Mouse (Mus musculus) megakaryocyte progenitor cell, adult 5-6 weeks (primary cell): ENCODE data around the gene Mllt10. TPM values are rescaled to one million over a fixed set of nuclear protein-coding genes. Genes with fewer than 3 reads are reported as not detected.

Source experiments
- ATAC-seq: replicated peaks from 2 replicates; pipeline ENCODE4 v1.8.0; 2016; ENCODE audit warnings: mild to moderate bottlenecking, moderate TSS enrichment, inconsistent platforms; ENCODE audit not compliant: poor library complexity
- total RNA-seq, 2 experiments: library from RNA; stranded (forward) in 1 of 2; stranded (reverse) in 1 of 2; fragments of 157-497, 149-512 nt in 1 of 2; fragments of 200-1000 nt in 1 of 2; gene quantifications; 2 replicates each; pipeline versions ENCODE4 v1.2.3 to v1.2.4; 2015 to 2017

Mllt10 gene
- total RNA-seq, 2 experiments from 2014 or later, result 41.4 to 96.1 TPM

DNA sequence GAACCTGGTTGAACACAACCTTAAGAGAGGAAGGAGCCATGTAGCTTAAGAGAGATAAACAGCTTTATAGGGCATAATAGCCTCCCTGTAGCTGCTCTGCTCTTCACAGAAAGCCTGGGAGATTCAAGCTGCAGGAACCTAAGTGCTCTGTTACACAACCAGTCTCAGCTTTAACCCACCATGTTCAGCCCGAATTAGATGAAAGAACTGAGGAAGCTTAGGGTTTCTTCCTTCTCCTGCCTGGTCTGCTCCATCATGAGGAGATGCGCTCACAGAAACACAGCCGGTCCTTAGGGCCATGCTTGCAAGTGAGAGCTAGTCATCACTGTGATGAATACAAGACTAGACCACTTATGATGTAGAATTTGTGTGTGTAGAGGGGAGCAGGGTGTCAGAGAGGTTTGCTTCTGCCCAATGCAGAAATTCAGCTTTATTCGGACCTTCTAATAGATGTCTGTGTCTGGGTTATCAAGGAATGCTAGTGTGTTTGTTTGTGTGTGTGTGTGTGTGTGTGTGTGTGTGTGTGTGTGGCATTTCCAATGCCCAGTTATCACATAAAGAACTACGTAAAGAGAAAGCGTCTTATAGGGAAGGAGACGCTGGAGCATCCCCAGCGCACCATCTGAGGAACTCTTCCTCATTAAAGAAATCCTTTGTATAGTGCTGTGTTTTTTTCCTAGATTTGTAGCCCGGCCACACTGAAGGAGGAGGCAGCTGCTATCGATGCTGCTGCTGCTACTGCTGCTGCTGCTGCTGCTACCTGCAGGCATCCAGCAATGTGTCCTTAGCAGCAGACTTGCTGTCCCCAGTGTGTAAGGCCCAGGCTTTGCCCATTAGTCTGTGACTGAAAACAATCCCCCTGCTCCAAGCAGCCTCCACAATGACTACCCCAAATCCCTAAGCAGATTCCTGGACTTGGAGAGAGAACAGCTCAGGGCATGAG lies 21.6 kb upstream of the Mllt10 start:
- ATAC-seq, result no peak

DNA sequence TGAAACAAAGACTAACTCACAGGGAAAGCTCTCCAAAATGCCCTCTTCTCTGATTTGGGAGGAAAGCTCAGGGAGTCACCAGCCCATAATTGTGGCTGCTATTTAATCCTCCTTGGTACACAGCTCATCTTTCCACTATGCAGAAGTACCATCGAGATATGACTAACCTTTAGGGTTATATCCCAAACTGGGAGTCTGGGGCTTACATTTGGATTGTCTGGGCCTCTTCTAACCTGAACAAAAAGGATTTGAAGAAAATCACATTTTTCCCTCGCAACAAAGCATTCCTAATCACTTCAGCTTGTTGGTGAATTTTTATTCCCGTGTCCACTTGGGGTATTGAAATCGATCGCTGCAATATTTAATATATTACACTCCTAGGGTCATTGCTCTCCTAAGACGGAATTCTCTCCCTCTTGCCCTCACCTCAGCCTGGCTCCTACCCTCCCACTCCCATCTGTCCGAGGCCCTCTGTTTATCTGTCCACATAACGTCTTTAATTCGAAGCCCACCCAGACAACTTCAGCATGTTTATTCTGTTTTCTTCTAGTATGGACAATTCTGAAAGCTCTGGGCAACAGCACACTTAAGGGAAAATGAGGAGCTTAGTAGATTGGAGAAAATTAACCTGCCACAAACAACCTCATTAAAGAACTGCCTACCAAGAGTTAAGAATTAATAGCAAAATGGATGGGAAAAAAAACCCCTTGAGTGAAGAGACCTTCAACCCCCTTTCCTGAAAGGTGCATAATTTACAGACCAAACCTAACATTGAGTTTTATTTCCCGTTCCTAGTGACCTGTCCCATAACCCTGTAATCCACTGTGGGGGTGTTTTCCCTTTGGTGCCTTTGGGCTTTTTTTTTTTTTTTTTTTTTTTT lies 20.4 kb upstream of the Mllt10 start:
- no peak for ATAC-seq

DNA sequence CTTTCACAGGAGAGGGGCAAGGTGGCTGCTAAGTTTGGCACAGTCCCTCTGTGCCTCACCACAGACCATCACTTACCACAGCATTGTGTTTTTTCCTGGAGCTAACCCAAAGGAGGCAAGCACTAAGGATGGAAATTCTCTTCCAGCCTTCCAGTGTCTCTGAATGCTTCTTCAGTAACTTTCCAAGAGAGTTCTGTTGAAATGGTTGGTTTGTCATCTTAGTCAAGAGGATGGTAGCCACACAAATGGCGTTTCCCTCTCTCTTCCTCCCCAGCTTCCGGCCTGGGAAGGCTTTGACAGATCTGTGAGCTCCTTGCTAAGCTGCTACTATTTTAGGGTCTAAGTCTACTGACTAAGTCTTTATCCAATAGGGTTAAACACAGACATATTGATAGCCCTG lies 17.5 kb upstream of the Mllt10 start, which contains the start of gene A930004D18Rik:
Gene A930004D18Rik, minus strand, starts transcription at position 247 of the 400 bp plus-strand sequence.
- no peak for ATAC-seq

DNA sequence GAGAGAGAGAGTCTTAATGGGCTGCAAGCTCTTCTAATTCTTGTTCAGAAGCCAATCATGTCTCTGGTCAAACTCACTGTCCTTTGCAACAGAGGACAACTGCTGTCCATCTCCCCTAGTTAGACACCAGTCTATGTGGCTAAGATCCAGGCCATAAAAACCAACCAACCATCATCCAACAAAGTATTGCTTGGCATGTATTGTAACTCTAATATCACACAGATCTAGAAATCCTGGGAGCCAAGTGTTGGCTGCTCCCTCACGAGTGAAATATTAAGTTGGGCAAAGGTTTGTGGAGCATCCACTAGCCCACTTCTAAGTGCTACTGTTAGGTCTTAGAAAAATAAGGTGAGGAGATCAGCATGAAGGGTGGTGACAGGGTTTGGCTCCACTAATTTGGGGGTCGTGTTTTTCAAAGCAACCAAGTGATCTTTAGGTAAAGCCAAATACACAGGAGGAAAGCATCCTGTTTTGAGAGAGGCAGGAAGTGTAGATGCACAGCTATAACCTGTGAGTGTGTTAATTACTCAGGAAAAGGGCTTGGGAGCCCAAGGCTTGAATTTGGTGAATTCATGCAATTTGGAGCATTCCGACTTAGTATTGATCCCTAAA lies 16.8 kb upstream of the Mllt10 start:
- no peak for ATAC-seq

DNA sequence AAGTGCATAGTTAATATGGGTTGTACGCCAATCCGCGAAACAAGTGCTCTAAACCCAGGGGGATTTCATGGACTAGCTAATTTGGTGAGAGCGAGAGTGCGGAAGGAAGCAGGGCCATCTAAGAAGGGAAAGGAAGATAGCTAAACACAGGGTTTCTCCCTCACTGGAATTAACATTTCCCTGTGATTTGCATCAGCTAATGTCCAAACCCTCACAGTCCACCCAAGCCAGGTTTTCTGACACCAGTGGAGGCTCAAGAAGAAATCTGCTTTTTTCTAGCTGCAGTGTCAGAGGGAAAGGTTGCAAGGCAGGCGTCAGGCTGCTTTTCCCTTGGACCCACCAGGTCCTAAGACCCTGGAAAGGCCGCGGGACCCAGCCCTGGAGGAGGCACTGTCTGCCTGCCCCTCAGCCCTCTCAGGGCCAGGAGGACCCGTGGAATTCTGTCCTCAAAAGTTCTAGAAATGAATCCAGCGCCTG lies 16.1 kb upstream of the Mllt10 start:
- no peak for ATAC-seq

DNA sequence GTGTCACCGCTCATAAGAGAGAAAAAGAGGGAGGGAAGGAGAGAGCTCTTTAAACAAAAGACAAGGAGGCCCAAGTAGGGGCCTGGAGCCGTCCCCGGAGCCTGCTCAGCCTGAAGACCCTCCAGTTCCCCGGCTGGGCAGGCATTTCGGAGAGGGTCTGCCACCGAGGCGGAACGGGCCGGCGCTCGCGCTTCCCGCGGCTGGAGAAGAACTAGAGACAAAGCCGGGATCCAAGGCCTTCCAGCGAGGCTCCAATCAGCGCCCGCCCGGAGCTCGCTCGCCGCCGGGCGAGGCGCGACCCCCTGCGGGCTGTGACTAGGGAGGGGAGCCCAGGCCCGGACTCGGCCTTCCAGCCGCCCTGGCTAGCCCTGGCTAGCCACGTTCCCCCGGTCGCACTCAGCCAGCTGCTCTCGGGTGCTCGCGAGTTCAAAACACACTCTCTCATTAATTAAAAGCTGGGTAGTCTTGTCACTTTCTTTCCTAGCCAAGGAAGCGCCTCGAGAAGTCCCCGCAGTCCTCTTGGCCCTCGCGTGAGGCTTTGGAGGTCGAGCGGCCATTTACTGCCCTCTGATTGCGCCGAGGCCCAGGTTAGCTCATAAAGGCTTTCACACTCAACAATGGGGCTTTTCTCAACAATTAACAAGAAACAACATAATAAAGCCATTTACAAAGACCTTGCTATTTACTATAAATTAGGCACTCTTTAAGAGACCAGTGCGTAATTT lies 15.3 kb upstream of the Mllt10 start:
- no peak for ATAC-seq

DNA sequence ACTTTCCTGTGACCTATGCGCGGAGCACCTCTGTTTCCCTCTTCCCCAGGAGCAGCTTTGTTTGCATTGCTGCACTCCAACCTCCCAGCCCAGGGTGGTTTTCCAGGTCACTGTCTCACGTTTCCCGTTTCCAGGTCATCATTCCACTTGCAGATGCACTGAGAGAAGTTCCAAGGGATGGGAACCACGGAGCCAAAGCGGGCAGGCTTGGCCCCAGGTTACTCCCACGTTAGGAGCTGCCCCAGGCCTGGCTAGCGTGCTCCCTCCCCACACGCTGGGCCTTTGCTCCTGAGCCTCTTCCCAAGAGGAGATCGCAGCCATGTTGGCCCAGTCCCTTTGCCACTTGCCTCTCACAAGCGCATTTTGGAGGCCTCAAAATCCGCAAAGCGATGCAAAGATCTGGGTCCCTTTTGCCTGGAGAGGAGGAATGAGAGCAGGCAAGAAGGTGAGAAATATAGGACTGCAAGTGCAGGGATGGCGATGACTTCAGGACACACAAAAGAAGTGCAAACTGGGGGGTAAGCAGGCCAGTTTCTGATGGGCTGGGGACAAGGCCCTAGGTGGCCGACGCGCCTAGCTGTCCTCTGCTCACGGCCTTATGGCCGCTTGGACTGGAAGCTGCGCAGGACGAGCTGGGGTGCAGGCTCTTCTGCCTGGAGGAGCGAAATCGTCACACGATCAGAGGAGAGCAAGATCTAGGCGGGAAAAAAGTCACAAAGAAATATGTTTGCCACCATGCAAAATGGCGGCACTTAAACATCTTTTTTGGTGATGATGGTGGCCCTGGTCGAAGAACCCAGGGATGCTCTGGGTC lies 14.5 kb upstream of the Mllt10 start:
- no peak for ATAC-seq

DNA sequence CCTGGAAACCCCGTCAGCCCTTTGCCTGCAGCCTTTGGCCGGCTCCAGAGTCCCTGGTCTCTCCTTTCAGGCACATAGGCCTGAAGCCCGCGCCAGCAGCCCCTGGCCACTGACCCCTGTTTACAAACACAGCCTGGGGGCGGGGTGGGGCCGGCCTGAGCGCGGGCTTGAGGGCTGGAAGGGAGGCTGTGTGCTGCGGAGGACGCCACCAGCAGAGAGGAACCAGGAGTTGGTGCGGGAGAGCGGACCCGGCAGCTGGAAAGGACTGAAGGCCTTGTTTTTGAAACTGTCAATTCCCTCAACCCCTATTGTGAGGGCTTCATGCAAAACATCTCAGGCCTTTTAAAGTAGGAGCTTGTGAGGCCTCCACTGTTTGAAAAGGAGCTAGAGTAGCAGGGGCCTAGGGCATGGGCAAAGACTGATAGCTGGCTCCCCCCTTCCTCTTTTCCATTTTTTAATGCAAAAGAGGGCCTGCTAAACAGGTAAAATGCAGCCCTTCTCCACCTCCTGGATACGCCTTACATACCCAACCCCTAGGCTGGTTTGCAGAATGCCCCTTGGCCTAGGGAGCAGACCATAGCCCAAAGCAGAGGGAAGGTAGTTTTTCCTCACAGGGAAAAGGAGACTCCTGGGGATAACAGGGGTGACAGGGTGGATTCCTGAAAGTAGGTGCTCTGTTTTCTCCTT lies 13.7 kb upstream of the Mllt10 start:
- ATAC-seq, result no peak

DNA sequence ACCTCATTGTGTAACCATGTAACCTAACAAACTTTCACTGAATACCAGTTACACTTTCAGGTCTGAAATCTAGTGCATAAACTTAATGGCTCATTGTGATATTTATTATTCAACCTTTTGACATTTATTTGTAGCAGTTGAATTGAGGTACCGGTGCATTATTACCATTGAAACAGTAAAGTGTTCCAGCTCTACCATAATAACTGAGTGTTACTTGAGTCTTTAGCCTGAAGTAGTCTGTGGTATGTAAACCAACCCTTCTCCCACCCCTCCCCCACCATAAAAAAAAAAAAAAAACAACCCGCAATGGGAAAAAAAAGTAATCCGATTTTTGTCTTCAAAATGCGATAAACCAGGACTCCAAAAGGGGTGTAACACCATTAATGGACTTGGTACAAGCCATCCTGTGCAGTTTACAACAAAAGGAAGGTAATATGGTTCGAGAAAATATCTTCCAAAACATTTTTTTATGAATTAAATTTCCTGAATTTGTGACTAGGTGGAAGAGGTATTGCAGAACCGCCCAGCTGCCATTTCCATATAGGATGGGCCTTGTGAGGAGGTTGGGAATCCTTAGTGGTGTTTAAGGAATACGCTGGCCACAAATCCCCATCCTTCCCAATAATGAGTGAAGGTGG lies 9.8 kb upstream of the Mllt10 start:
- ATAC-seq, result no peak

DNA sequence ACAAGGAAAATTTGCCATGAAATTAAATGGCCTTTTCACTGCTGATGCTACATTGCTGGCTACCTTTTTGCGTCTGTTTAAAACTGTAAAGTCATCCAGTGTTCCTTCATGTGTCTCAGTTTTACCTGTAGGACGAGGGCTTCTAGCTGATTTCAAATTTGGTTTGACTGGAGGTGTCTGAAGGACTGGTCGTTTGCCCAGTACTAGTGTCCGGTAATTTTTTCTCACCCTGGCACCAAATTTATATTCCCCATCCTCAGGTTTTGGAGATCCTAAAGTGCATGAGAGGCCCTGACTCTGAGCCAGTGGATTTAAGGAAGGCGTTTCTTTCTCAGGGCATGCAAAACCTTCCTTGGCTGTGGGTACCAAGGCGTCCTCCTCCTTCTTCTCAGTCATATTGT lies 9.3 kb upstream of the Mllt10 start:
- ATAC-seq, result no peak

DNA sequence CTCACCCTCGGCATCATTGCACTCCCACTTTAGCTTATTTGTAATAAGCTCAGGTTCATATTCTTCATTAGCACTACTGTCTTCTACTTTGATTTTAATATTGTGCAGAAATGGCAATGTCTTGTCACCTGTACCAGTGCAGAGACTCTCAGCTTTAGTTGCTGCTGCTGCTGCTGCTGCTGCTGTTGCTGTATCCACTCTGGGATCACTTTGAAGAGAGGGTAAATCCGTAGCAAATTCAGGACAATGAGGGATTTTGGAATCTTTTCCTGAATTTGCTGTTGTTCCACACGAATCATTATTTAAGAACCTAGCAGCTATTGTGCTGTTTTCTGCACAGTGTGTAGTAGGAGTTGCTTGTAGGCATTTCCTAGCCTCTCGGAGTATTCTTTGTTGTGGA lies 8.9 kb upstream of the Mllt10 start:
- no peak for ATAC-seq

DNA sequence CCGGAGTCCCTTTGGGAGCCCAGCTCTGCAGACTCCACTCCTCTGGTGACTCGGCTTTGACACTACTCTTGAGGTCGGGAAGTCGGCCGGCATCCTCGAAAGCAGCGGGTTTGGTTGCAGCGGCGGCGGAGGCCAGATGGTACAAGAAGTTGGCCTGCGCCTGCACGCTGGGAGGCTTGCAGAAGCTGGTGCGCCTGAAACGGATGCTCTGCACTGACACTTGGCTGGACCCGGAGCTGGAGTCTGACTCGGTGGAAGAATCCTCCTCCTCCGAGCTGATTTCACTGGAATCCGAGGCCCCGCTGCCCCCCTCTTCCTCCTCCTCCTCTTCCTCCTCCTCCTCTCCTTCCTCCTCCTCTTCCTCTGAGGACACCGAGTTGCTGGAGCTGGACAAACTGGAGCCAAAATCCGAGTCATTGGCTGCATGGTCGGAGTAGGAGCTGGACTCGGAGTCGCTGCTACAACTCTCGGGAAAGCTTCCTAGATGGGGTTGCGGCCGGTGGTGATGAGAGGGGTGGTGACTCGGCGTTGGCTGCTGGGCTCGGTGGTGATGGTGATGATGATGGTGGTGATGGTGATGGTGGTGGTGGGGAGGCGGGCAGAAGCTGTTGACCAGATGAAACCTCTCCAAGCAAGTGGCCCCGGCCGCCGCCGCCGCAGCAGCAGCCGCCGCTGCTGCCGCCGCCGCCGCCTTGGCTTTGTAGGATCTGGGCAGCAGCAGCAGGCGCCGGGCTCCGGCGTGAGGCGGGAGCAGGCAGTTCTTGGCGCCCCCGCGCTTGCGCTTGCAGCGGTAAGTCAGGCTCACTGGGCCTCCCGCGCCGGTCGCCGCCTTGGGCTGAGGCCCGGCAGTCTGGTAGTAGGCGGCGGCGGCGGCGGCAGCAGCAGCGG lies 8.0 kb upstream of the Mllt10 start:
- ATAC-seq, result peak; percentile 53

DNA sequence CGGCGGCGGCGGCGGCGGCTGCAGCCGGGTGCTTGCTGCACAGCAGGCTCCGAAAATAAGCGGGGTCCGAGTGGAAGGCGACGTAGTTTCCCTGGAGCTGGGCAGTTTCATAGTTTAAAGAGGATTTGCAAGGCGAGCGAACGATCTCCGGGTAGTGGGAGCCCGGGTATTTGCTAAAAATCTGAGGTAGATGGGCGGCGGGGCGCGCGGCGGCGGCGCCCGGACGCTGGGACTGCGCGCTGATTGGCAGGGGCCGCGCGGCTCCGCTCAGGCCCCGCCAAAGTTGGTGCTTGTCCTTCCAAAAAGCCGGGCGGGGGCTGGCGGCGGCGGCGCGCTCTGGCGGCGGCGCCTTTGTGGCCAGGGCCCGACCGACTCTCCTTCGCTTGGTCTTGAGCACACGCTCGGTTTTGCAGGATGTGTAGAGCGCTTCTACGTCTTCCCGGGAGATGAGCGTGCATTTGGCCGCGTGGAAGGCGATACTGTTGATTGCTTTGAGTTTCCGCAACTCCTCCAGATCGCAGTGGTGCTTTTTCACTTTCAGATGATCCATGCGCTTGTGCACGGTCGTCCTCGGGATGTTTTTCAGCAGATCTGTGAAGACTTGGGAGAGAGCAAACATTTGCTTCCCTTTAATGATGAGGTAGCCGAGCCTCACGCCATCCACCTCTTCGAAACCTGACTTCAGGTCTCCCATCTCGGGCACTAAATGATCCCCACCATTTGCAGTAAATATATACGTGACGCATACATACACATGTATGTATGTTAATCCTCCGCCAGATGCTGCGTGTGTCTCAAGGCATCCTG lies 7.2 kb upstream of the Mllt10 start:
- ATAC-seq, result peak; percentile 46

DNA sequence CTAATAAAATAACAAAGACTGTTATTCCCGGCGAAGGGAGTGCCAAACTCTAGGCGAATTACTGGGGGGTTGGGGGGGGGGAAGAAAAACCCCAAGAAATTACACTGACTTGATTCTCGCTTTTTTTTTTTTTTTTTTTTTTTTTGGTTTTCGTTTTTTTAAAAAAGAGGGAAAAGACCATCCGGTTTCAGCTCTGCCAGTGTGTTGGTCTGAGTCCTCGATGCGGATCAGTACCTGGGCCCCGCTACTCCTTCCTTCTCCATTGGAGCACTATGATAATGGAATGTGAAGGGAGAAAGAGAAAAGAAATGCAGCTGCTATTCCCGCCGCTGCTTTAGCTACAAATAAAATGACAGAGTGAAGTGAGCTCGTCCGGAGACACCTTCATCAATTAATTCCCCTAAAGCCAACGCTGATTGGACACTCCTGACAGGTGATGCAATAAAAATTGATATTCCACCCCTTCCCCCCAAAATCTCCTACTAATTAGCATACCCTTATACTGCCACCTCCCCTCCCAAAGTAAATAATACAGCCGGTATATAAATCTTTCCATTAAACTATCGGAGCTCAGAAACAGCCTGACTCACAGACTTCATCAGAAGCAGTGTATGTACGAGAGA lies 6.5 kb upstream of the Mllt10 start, which contains the start of gene Skida1:
Gene Skida1, minus strand, starts transcription at position 599 of the 623 bp plus-strand sequence.
- ATAC-seq, result no peak

DNA sequence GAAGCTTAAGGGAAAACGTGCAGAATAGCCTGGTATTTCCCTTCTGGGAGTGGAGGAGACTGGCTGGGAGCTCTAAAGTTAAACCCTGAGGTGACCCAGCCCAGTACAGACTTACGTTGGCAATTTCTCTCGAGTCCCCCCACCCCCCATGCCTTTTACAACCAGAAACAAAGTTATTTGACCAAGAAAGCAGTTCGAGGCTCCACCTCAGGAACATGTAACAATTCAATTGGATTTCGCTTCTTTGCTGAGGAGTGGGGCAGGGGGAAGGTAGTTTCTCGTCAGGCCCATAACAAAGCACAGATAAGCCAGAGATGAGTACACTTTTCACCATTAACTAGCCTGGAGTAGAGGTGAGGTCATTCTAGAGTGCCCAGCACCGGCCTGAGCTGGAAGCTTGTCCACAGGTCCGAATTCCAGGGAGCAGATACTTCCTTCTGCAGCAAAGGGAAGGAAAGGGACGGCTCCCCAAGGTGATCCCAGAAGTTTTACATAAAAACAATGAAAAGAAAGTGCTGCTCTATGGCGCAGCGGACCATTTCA lies 5.7 kb upstream of the Mllt10 start:
- no peak for ATAC-seq

DNA sequence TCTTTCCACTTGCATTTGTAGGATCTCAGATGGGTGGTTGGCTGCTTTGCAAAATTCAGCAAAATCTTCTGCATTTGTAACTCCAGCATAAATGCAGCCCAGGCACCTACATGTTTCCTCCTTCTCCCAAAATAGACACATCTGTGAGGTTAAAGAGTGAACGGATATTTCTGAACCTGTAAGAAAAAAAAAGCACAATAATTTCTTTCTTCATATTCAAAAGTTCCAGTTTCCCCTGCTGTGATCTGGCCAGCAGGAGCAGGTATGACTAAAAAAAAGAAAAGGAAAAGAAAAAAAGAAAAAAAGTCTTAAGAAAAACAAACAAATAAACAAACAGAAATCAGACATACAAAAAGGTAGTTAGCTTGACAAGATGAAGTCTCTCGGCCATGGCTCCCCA lies 5.0 kb upstream of the Mllt10 start:
- ATAC-seq, result no peak
